Mouse (Mus musculus): Measurements from ENCODE around the gene Tmem14c.

DNA sequence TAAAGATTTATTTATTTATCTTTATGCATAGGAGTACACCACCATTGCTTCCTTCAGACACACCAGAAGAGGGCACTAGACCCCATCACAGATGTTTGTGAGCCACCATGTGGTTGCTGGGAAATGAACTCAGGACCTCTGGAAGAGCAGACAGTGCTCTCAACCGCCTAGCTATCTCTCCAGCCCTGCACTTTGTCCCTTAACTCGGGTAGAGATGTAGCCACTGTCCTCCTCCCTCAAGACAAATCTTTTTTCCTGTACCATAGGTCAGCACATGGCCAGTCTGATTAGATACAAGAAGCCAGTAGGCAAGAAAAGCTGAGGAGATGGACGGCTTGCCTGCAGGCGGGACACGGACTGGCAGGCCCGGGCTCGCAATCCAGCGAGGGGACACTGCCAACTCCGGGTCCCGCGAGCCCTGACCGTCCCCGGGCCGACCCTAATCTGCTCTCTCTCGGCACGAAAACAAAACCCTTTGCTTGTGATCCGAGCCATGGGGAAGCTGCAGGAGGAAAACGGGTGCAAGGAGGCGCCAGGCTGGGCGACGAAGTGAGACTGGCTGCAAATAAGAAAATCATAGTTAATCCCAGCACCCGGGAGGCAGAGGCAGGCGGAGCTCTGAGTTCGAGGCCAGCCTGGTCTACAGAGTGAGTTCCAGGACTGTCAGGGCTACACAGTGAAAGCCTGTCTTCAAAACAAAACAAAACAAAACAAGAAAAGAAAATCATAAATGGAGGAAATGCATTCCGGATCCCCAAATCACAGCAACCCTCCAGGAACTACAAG, 15.8 kb upstream of the Tmem14c start:
- TF ChIP-seq CTCF (IDR thresholded peaks at IDR 0.05; ENCODE audit: extremely low read depth, insufficient read length, insufficient replicate concordance, low read depth, low read length), result peak; percentile 18; the same call in 1 of the 2 replicates
- TF ChIP-seq POLR2A (IDR thresholded peaks at IDR 0.05; ENCODE audit: low read depth, low read length), result no peak

Measured in small intestine, adult 2 months (tissue).